Mouse (Mus musculus) heart, adult 2 months (tissue): Measurements from ENCODE around the gene Ddx21.

ENCODE experiments used
- CTCF ChIP-seq: fragments of 200-600 bp; IDR thresholded peaks from 2 replicates; pipeline ENCODE4 v1.8.1; 2022; ENCODE audit warnings: antibody characterized with exemption, mild to moderate bottlenecking, moderate library complexity
- EP300 ChIP-seq: fragments of 200-500 bp; IDR thresholded peaks from 2 replicates; pipeline ENCODE4 v1.6.1; 2011; ENCODE audit warnings: low read depth, low read length, control low read depth; ENCODE audit not compliant: insufficient read depth
- POLR2A ChIP-seq: fragments of 200-500 bp; IDR thresholded peaks from 2 replicates; pipeline ENCODE4 v1.6.1; 2011; ENCODE audit warnings: mild to moderate bottlenecking, low read depth, low read length, control low read depth; ENCODE audit not compliant: insufficient read depth

DNA sequence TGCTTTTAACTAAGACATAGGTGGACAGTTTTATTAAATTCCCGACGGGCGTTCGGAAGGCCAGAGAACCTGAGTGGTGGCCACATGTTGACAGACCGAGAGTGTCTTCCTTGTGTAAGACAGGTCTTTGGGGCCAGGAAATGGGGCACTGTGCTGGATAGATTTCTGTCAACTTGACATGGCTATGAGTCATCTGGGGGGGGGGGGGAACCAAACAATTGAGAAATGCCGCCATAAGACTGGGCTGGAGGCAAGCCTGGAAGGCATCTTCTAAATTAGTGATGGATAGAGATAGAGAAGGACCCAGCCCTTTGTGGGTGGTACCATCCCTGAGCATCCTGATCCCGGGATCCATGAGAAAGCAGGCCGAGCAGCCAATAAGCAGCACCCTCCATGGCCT is 59.2 kb downstream of the Ddx21 start:
- TF ChIP-seq EP300 (no peak), POLR2A (no peak), CTCF (no peak)
